Mouse (Mus musculus): ENCODE measurements around the gene E2f1. TPM values are rescaled to one million over a fixed set of nuclear protein-coding genes. Genes with fewer than 3 reads are reported as not detected.

E2f1 gene
- polyA plus RNA-seq, 1 experiment = 24.2 TPM

- TF ChIP-seq FLI1 (IDR thresholded peaks at IDR 0.05; ENCODE audit: low read length) = no peak
- Histone ChIP-seq H3K4me3 (replicated peaks) (no peak overlapping the region), H3K27me3 (replicated peaks) (no peaks in the 10 kb centered on the region), H3K36me3 (replicated peaks; ENCODE audit: low read length) (peaks cover 70% of the 10 kb centered on the region), H3K4me1 (peaks cover 20% of the 10 kb centered on the region), H3K9me3 (no peaks in the 10 kb centered on the region)
Observed at GRCm38 (mm10) chr2:154516944-154517343, 52.7 kb downstream of the E2f1 start.

- Histone ChIP-seq H3K9me3 (no peaks in the 10 kb centered on the region), H3K4me3 (replicated peaks) (no peak overlapping the region), H3K27me3 (replicated peaks) (no peaks in the 10 kb centered on the region), H3K4me1 (peaks cover 26% of the 10 kb centered on the region), H3K36me3 (replicated peaks; ENCODE audit: low read length) (peaks cover 76% of the 10 kb centered on the region)
- no peak for TF ChIP-seq GATA1 (IDR thresholded peaks at IDR 0.05; ENCODE audit: borderline replicate concordance, low read length)
- no peak for TF ChIP-seq FLI1 (IDR thresholded peaks at IDR 0.05; ENCODE audit: low read length)
Observed at GRCm38 (mm10) chr2:154510141-154510540, 59.6 kb downstream of the E2f1 start.

Other genes starting within 250 kb of the E2f1 start
- gene Cdk5rap1, start 196.9 kb downstream of the E2f1 start, polyA plus RNA-seq (2012; ENCODE audit: insufficient read depth, low replicate concordance) = 0.45 TPM in 1 of 2 replicates, not detected in the other
- gene Snta1, start 161.8 kb downstream of the E2f1 start, polyA plus RNA-seq (2012; ENCODE audit: insufficient read depth, low replicate concordance) = 1.2 TPM in 1 of 2 replicates, not detected in the other
- gene Cbfa2t2, start 133.4 kb downstream of the E2f1 start, polyA plus RNA-seq (2012; ENCODE audit: insufficient read depth, low replicate concordance) = 1.2 and 3.0 TPM in 2 replicates
- gene 1700003F12Rik, start 22.8 kb downstream of the E2f1 start, polyA plus RNA-seq (2012; ENCODE audit: insufficient read depth, low replicate concordance) = 10.8 TPM in 1 of 2 replicates, not detected in the other
- 0.16 TPM in 1 of 2 replicates, not detected in the other for gene Actl10, start 18.1 kb downstream of the E2f1 start, polyA plus RNA-seq (2012; ENCODE audit: insufficient read depth, low replicate concordance)
- 0.31 TPM in 1 of 2 replicates, not detected in the other for gene Necab3, start 11.0 kb downstream of the E2f1 start, polyA plus RNA-seq (2012; ENCODE audit: insufficient read depth, low replicate concordance)
- 8.5 and 10.5 TPM in 2 replicates for gene Pxmp4, start 33.8 kb upstream of the E2f1 start, polyA plus RNA-seq (2012; ENCODE audit: insufficient read depth, low replicate concordance)
- gene Zfp341, start 43.4 kb upstream of the E2f1 start, polyA plus RNA-seq (2012; ENCODE audit: insufficient read depth, low replicate concordance) = 4.0 and 4.4 TPM in 2 replicates
- 1.6 and 14.8 TPM in 2 replicates for gene 4930519P11Rik, start 43.5 kb upstream of the E2f1 start, polyA plus RNA-seq (2012; ENCODE audit: insufficient read depth, low replicate concordance)
- gene Chmp4b, start 81.8 kb upstream of the E2f1 start, polyA plus RNA-seq (2012; ENCODE audit: insufficient read depth, low replicate concordance) = 131 and 221 TPM in 2 replicates
- gene Gm14214, start 200.1 kb upstream of the E2f1 start, polyA plus RNA-seq (2012; ENCODE audit: insufficient read depth, low replicate concordance) = not detected in 2 replicates
- 378 and 462 TPM in 2 replicates for gene Raly, start 221.2 kb upstream of the E2f1 start, polyA plus RNA-seq (2012; ENCODE audit: insufficient read depth, low replicate concordance)
- 1.6 TPM in 1 of 2 replicates, not detected in the other for gene a, start 221.5 kb upstream of the E2f1 start, polyA plus RNA-seq (2012; ENCODE audit: insufficient read depth, low replicate concordance)

Measured in megakaryocyte, embryonic 14.5 days (primary cell).